Mouse (Mus musculus) stomach, embryonic 14.5 days (tissue): ENCODE data around the gene Atf5. TPM values are rescaled to one million over a fixed set of nuclear protein-coding genes. Genes with fewer than 3 reads are reported as not detected.

Experiments used
- microRNA counts: library from miRNA; unstranded; fragments of <30 nt; microRNA quantifications from one replicate; lab custom pipeline; 2016
- microRNA-seq: library from miRNA; unstranded; fragments of <30 nt; microRNA quantifications from one replicate; pipeline ENCODE4, GENCODE M21; 2016
- polyA plus RNA-seq: library from polyadenylated mRNA; unstranded; fragments of >200 nt; fragmentation: Nextera tagmentation; extraction: Ambion mirVana; gene quantifications from 2 replicates; pipeline ENCODE4 v1.2.1, GENCODE M21; 2014

Atf5 gene
- polyA plus RNA-seq, 1 experiment from 2014 or later: 3.1 TPM

MicroRNA genes within 50 kb of the gene (microRNA counts, 519-probe panel; counts per million panel counts)
- not detected for microRNA mmu-miR-707 (lab: Ali Mortazavi, UCI)

Small RNAs within 50 kb of the gene (microRNA-seq; reads per million reads assigned to microRNA genes)
- gene Mir707: not detected

Other genes starting within 250 kb of the Atf5 start
- gene Napsa, start 244.3 kb downstream of the Atf5 start, polyA plus RNA-seq: 1.6 and 2.8 TPM in 2 replicates
- 0.39 and 0.57 TPM in 2 replicates for gene Kcnc3, start 226.0 kb downstream of the Atf5 start, polyA plus RNA-seq
- 14.0 and 15.8 TPM in 2 replicates for gene Myh14, start 145.8 kb downstream of the Atf5 start, polyA plus RNA-seq
- gene Izumo2, start 107.9 kb downstream of the Atf5 start, polyA plus RNA-seq: not detected in 2 replicates
- gene Vrk3, start 68.2 kb downstream of the Atf5 start, polyA plus RNA-seq: 32.9 and 34.7 TPM in 2 replicates
- 1.9 and 3.0 TPM in 2 replicates for gene Zfp473, start 65.6 kb downstream of the Atf5 start, polyA plus RNA-seq
- gene Nup62, start 570 bp downstream of the Atf5 start, polyA plus RNA-seq: 54.2 and 56.6 TPM in 2 replicates
- gene Il4i1, start 271 bp downstream of the Atf5 start, polyA plus RNA-seq: 1.2 and 3.0 TPM in 2 replicates
- gene Akt1s1, start 32.3 kb upstream of the Atf5 start, polyA plus RNA-seq: 43.6 and 54.9 TPM in 2 replicates
- gene Tbc1d17, start 32.4 kb upstream of the Atf5 start, polyA plus RNA-seq: 64.6 and 71.8 TPM in 2 replicates
- 25.7 and 30.0 TPM in 2 replicates for gene Pnkp, start 40.5 kb upstream of the Atf5 start, polyA plus RNA-seq
- gene Ptov1, start 53.1 kb upstream of the Atf5 start, polyA plus RNA-seq: 377 and 384 TPM in 2 replicates
- gene Med25, start 76.1 kb upstream of the Atf5 start, polyA plus RNA-seq: 65.2 and 79.4 TPM in 2 replicates
- 25.8 and 26.4 TPM in 2 replicates for gene Fuz, start 79.4 kb upstream of the Atf5 start, polyA plus RNA-seq
- gene Ap2a1, start 112.8 kb upstream of the Atf5 start, polyA plus RNA-seq: 67.3 and 72.1 TPM in 2 replicates
- gene Tsks, start 126.5 kb upstream of the Atf5 start, polyA plus RNA-seq: 0.17 TPM in 2 replicates
- 24.7 and 25.0 TPM in 2 replicates for gene Cpt1c, start 158.2 kb upstream of the Atf5 start, polyA plus RNA-seq
- 165 and 186 TPM in 2 replicates for gene Prmt1, start 169.9 kb upstream of the Atf5 start, polyA plus RNA-seq
- gene Irf3, start 181.0 kb upstream of the Atf5 start, polyA plus RNA-seq: 89.2 and 96.0 TPM in 2 replicates
- gene Bcl2l12, start 182.1 kb upstream of the Atf5 start, polyA plus RNA-seq: 60.6 and 62.9 TPM in 2 replicates
- 48.9 and 49.8 TPM in 2 replicates for gene Scaf1, start 199.7 kb upstream of the Atf5 start, polyA plus RNA-seq
- gene Rras, start 201.3 kb upstream of the Atf5 start, polyA plus RNA-seq: 71.0 and 75.0 TPM in 2 replicates
- 13.7 and 17.8 TPM in 2 replicates for gene Prr12, start 236.2 kb upstream of the Atf5 start, polyA plus RNA-seq
- gene Nosip, start 245.8 kb upstream of the Atf5 start, polyA plus RNA-seq: 58.9 and 63.6 TPM in 2 replicates
- 20.7 and 20.9 TPM in 2 replicates for gene Prrg2, start 246.0 kb upstream of the Atf5 start, polyA plus RNA-seq